Mouse (Mus musculus): ENCODE measurements around the gene Abca1. TPM values are rescaled to one million over a fixed set of nuclear protein-coding genes. Genes with fewer than 3 reads are reported as not detected.

Gene Abca1
- polyA plus RNA-seq, 1 experiment from 2014 or later: 1.6 TPM

- Histone ChIP-seq H3K9me3 (ENCODE audit: control insufficient read depth, low read length) (no peaks in the 10 kb centered on the region), H3K4me2 (replicated peaks; ENCODE audit: low read depth) (no peak overlapping the region), H3K27me3 (ENCODE audit: control insufficient read depth, insufficient read depth, low read length) (no peaks in the 10 kb centered on the region), H3K4me1 (replicated peaks; ENCODE audit: control insufficient read depth, insufficient read depth) (0 out of 2 replicates have a peak, but pooled peaks cover 4% of the 10 kb centered on the region), H3K36me3 (ENCODE audit: control insufficient read depth, insufficient read depth, low read length) (no peaks in the 10 kb centered on the region), H3K9ac (ENCODE audit: low read length) (no peak overlapping the region), H3K4me3 (ENCODE audit: low read depth, low read length) (no peak overlapping the region), H3K27ac (replicated peaks) (no peak overlapping the region)
- ATAC-seq (ENCODE audit: low FRiP score, low TSS enrichment) (no peak), DNase-seq (ENCODE audit: low spot score) (no peak)
- 90% methylated on average over 4 of the region's 5 CpGs for WGBS
- TF ChIP-seq EP300 (optimal IDR thresholded peaks at IDR 0.05) (no peak), CTCF (IDR thresholded peaks at IDR 0.05; ENCODE audit: low read depth) (no peak)
These were observed 10.1 kb downstream of the Abca1 start for GRCm38 (mm10) chr4:53149644-53150043.

DNA sequence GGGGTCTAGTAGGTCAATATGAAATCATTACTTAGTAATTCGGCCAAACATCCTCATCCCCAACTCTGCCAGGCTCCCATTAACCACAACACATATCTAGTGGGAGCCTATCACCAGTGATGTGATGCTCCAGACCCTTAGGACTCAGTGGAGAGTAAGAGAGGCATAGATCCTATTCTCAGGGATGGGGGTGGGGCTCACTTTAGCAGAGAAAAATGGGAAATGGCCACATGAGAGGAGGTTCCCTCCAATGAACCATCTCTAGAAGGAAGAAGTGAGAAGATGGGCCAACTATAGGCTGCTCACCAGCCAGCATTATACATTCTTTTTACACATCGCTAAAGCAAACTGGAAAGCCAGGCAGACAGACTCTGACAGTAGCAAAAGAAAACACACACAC lies 10.9 kb downstream of the Abca1 start:
- TF ChIP-seq EP300 (optimal IDR thresholded peaks at IDR 0.05) (no peak), CTCF (IDR thresholded peaks at IDR 0.05; ENCODE audit: low read depth) (no peak)
- H3K27ac ChIP-seq (replicated peaks): no peak overlapping the region
- DNase-seq (ENCODE audit: low spot score) (no peak), ATAC-seq (ENCODE audit: low FRiP score, low TSS enrichment) (no peak)
- no peak overlapping the region for H3K4me3 ChIP-seq (ENCODE audit: low read depth, low read length)
- H3K36me3 ChIP-seq (ENCODE audit: control insufficient read depth, insufficient read depth, low read length): no peaks in the 10 kb centered on the region
- H3K4me2 ChIP-seq (replicated peaks; ENCODE audit: low read depth): no peak overlapping the region
- no peak overlapping the region for H3K9ac ChIP-seq (ENCODE audit: low read length)
- no peaks in the 10 kb centered on the region for H3K27me3 ChIP-seq (ENCODE audit: control insufficient read depth, insufficient read depth, low read length)
- no peaks in the 10 kb centered on the region for H3K9me3 ChIP-seq (ENCODE audit: control insufficient read depth, low read length)
- WGBS: 86% methylated on average over 2 of the region's 2 CpGs
- H3K4me1 ChIP-seq (replicated peaks; ENCODE audit: control insufficient read depth, insufficient read depth): 0 out of 2 replicates have a peak, but pooled peaks cover 4% of the 10 kb centered on the region

GRCm38 (mm10) chr4:53147454-53147853 lies 12.2 kb downstream of the Abca1 start:
- H3K27ac ChIP-seq (replicated peaks): no peak overlapping the region
- H3K4me3 ChIP-seq (ENCODE audit: low read depth, low read length): no peak overlapping the region
- H3K36me3 ChIP-seq (ENCODE audit: control insufficient read depth, insufficient read depth, low read length): 0 out of 2 replicates have a peak, but pooled peaks cover 3% of the 10 kb centered on the region
- DNase-seq (ENCODE audit: low spot score) (no peak), ATAC-seq (ENCODE audit: low FRiP score, low TSS enrichment) (no peak)
- 0 out of 2 replicates have a peak, but pooled peaks cover 4% of the 10 kb centered on the region for H3K4me1 ChIP-seq (replicated peaks; ENCODE audit: control insufficient read depth, insufficient read depth)
- H3K9me3 ChIP-seq (ENCODE audit: control insufficient read depth, low read length): no peaks in the 10 kb centered on the region
- 5% methylated on average over 2 of the region's 2 CpGs for WGBS
- no peak overlapping the region for H3K9ac ChIP-seq (ENCODE audit: low read length)
- TF ChIP-seq CTCF (IDR thresholded peaks at IDR 0.05; ENCODE audit: low read depth) (no peak), EP300 (optimal IDR thresholded peaks at IDR 0.05) (no peak)
- H3K4me2 ChIP-seq (replicated peaks; ENCODE audit: low read depth): no peak overlapping the region
- H3K27me3 ChIP-seq (ENCODE audit: control insufficient read depth, insufficient read depth, low read length): no peaks in the 10 kb centered on the region

- Histone ChIP-seq H3K27ac (replicated peaks) (no peak overlapping the region), H3K9me3 (ENCODE audit: control insufficient read depth, low read length) (no peaks in the 10 kb centered on the region), H3K4me3 (ENCODE audit: low read depth, low read length) (no peak overlapping the region), H3K4me1 (replicated peaks; ENCODE audit: control insufficient read depth, insufficient read depth) (0 out of 2 replicates have a peak, but pooled peaks cover 4% of the 10 kb centered on the region), H3K36me3 (ENCODE audit: control insufficient read depth, insufficient read depth, low read length) (0 out of 2 replicates have a peak, but pooled peaks cover 3% of the 10 kb centered on the region), H3K9ac (ENCODE audit: low read length) (no peak overlapping the region), H3K27me3 (ENCODE audit: control insufficient read depth, insufficient read depth, low read length) (no peaks in the 10 kb centered on the region), H3K4me2 (replicated peaks; ENCODE audit: low read depth) (no peak overlapping the region)
- DNase-seq (ENCODE audit: low spot score) (no peak), ATAC-seq (ENCODE audit: low FRiP score, low TSS enrichment) (no peak)
- 54% methylated on average over 4 of the region's 4 CpGs for WGBS
- no peak for TF ChIP-seq EP300 (optimal IDR thresholded peaks at IDR 0.05)
These were observed 12.6 kb downstream of the Abca1 start for GRCm38 (mm10) chr4:53147046-53147445.

DNA sequence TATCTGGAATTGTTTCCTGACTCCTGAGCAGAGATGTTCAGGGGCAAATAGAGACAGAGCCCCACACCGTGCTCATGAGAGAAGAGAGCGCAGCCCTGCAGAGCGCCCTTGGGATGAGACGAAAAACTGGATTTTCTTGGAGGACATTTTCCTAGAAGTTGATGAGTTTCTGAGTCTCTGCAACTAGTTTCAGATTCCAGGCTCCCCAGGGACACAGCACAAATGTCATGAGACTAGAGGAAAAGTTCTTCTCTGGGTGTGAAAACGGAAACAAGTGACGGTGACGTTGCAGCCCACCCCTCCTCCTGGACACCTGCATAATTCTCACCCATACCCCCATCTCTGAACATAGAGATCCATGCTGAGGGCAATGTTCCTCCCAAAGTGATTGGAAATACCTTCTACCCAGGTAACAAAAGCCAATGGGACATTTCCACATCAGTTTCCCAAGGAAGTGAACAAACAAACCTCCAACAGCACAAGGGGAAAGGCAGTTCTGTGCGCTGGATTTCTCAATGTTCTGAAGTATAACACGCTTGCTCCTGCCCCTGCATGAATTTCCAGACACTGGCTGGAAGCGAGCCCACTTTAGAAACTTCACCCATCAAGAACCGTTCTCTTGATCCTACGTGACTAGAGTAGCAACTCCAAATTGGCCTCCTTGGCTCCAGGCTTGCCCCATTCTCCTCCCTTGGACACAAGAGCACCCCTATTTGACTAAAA lies 13.3 kb downstream of the Abca1 start:
- Histone ChIP-seq H3K4me2 (replicated peaks; ENCODE audit: low read depth) (no peak overlapping the region), H3K9ac (ENCODE audit: low read length) (no peak overlapping the region), H3K36me3 (ENCODE audit: control insufficient read depth, insufficient read depth, low read length) (0 out of 2 replicates have a peak, but pooled peaks cover 3% of the 10 kb centered on the region), H3K27me3 (ENCODE audit: control insufficient read depth, insufficient read depth, low read length) (no peaks in the 10 kb centered on the region), H3K9me3 (ENCODE audit: control insufficient read depth, low read length) (no peaks in the 10 kb centered on the region), H3K4me1 (replicated peaks; ENCODE audit: control insufficient read depth, insufficient read depth) (0 out of 2 replicates have a peak, but pooled peaks cover 4% of the 10 kb centered on the region), H3K27ac (replicated peaks) (no peak overlapping the region), H3K4me3 (ENCODE audit: low read depth, low read length) (no peak overlapping the region)
- TF ChIP-seq CTCF (IDR thresholded peaks at IDR 0.05; ENCODE audit: low read depth): no peak
- TF ChIP-seq EP300 (optimal IDR thresholded peaks at IDR 0.05): no peak
- WGBS: 89% methylated on average over 12 of the region's 12 CpGs
- ATAC-seq (ENCODE audit: low FRiP score, low TSS enrichment) (no peak), DNase-seq (ENCODE audit: low spot score) (no peak)

DNA sequence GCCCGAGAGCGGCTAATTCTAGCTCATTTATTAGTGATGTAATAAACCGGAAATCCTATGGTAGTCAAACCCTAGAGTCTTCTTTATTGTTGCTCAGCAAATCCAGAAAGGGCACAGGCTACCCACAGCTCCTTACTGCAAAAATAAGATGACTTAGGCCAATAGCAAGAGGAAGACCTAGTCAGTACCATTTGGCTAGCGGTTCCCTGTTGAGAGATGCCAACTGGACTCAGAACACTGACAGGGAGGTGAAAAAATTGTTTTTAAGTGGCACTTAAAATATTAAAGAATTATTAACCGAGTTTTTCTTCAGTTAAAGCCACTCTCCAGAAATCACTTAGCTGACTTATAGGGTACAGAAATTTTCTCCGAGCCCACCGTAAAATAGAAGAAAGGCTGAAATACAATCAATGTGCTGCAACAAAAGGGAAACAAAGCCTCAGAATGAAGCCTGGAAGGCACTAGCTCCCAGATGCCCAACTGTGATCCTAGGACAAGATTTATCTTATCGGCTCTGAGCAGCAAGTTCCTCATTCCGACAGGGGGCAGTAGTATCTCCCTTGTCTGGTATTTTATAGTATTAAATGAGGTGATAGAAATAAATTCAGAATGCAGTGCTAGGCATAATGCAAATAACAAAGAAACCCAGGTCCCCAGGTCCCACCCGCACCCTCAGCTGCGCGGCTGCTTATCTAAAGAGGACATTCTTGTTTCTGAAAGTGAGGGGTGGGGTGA lies 14.1 kb downstream of the Abca1 start:
- Histone ChIP-seq H3K27me3 (ENCODE audit: control insufficient read depth, insufficient read depth, low read length) (no peaks in the 10 kb centered on the region), H3K36me3 (ENCODE audit: control insufficient read depth, insufficient read depth, low read length) (0 out of 2 replicates have a peak, but pooled peaks cover 3% of the 10 kb centered on the region), H3K9me3 (ENCODE audit: control insufficient read depth, low read length) (no peaks in the 10 kb centered on the region), H3K4me2 (replicated peaks; ENCODE audit: low read depth) (no peak overlapping the region), H3K4me3 (ENCODE audit: low read depth, low read length) (no peak overlapping the region), H3K4me1 (replicated peaks; ENCODE audit: control insufficient read depth, insufficient read depth) (0 out of 2 replicates have a peak, but pooled peaks cover 3% of the 10 kb centered on the region), H3K9ac (ENCODE audit: low read length) (no peak overlapping the region), H3K27ac (replicated peaks) (no peak overlapping the region)
- TF ChIP-seq CTCF (IDR thresholded peaks at IDR 0.05; ENCODE audit: low read depth) (peak; percentile 48), EP300 (optimal IDR thresholded peaks at IDR 0.05) (no peak)
- ATAC-seq (ENCODE audit: low FRiP score, low TSS enrichment) (no peak), DNase-seq (ENCODE audit: low spot score) (no peak)
- 70% methylated on average over 12 of the region's 12 CpGs for WGBS
